Mouse (Mus musculus): ENCODE data around the gene Tmem190. TPM values are rescaled to one million over a fixed set of nuclear protein-coding genes. Genes with fewer than 3 reads are reported as not detected.
"Not testable (repeated sequence)": the region's sequence is repeated elsewhere in the genome, so short reads cannot be mapped to it uniquely, and the experiment has no call there.

The Tmem190 gene
- polyA plus RNA-seq, 1 experiment from 2014 or later = not detected

DNA sequence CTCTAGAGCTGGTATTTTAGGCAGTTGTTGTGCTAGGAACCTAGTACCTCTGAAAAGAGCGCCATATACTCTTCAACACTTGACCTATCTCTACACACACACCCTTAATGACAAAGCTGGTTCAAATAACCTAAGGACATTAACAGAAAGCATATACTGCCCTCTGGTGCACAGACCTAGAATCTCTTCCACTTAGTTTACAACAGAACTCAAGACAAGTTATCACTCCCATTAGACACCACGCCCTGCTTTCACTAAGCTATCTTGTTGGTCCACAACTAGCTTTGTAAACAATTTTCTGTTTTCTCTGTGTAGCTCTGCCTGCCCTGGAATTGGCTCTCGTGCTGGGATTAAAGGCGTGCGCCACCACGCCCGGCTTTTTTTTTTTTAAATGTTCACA is 24.0 kb downstream of the Tmem190 start:
- no peak for ATAC-seq (ENCODE audit: low FRiP score)
- H3K9me3 ChIP-seq (ENCODE audit: control insufficient read depth, low read length) = no peaks in the 10 kb centered on the region
- no peaks in the 10 kb centered on the region for H3K27me3 ChIP-seq (ENCODE audit: control insufficient read depth, insufficient read depth, low read length)
- no peak overlapping the region for H3K4me3 ChIP-seq (replicated peaks; ENCODE audit: low read length)
- WGBS = 93% methylated on average over 7 of the region's 7 CpGs
- H3K4me2 ChIP-seq (replicated peaks) = no peak overlapping the region
- H3K27ac ChIP-seq = no peak overlapping the region
- H3K36me3 ChIP-seq (replicated peaks; ENCODE audit: control insufficient read depth, insufficient read depth) = peaks cover 52% of the 10 kb centered on the region
- peaks cover 14% of the 10 kb centered on the region for H3K4me1 ChIP-seq (replicated peaks; ENCODE audit: control insufficient read depth, insufficient read depth, low read length)
- H3K9ac ChIP-seq = no peak overlapping the region
- DNase-seq (ENCODE audit: low spot score) = peak; percentile 73

DNA sequence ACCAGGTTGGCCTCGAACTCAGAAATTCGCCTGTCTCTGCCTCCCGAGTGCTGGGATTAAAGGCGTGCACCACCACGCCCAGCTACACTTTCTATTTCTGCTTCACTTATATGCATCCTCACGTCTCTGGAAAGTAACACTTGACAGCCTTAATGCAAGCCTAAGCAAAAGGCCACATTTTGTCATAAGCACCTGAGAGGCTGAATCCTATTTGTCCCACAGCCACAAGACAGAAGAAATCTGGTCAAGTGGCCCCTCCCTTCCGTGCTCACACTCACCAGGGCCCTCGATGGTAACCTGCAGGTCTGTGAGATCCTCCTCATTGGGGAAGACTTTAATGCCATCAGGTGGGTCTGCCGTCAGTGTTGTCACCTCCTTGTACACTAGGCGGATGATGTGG is 28.4 kb downstream of the Tmem190 start:
- not testable (repeated sequence) for ATAC-seq (ENCODE audit: low FRiP score); H3K27me3 ChIP-seq (ENCODE audit: control insufficient read depth, insufficient read depth, low read length); DNase-seq (ENCODE audit: low spot score); H3K9me3 ChIP-seq (ENCODE audit: control insufficient read depth, low read length)
- WGBS = 45% methylated on average over 10 of the region's 10 CpGs
- Histone ChIP-seq H3K27ac (peak overlapping the region; percentile 95), H3K9ac (peak overlapping the region; percentile 94), H3K4me1 (replicated peaks; ENCODE audit: control insufficient read depth, insufficient read depth, low read length) (peaks cover 21% of the 10 kb centered on the region), H3K4me3 (replicated peaks; ENCODE audit: low read length) (peak overlapping the region; percentile 86), H3K36me3 (replicated peaks; ENCODE audit: control insufficient read depth, insufficient read depth) (peaks cover 39% of the 10 kb centered on the region), H3K4me2 (replicated peaks) (peak overlapping the region; percentile 91)

DNA sequence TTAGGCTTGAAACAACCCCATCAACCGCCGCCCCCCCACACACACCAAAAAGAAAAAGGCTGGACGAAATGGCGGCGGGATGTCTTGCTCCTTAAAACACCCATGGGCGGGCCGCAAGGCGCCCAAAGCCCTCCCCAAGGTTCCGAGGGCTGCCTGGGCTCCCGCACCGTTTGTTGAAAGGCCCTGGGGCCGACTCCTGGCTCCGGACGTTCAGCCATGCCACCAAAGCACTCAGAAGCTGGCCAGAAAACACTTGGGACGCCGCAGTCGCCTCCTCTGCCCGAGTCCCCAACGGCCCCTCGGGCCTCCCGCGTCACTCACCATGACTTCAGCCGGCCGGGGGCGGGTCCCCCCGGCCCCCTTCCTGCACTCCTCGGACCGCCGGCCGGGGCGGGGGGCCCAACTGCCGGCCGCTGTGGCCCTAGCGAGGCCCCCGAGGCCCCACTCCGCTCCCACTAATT is 29.1 kb downstream of the Tmem190 start:
- Histone ChIP-seq H3K9ac (peak overlapping the region; percentile 94), H3K4me2 (replicated peaks) (peak overlapping the region; percentile 91), H3K4me3 (replicated peaks; ENCODE audit: low read length) (peak overlapping the region; percentile 86), H3K9me3 (ENCODE audit: control insufficient read depth, low read length) (no peaks in the 10 kb centered on the region), H3K27ac (peak overlapping the region; percentile 95), H3K4me1 (replicated peaks; ENCODE audit: control insufficient read depth, insufficient read depth, low read length) (peaks cover 21% of the 10 kb centered on the region), H3K27me3 (ENCODE audit: control insufficient read depth, insufficient read depth, low read length) (no peaks in the 10 kb centered on the region), H3K36me3 (replicated peaks; ENCODE audit: control insufficient read depth, insufficient read depth) (peaks cover 32% of the 10 kb centered on the region)
- no peak; the same call in 1 of the 2 replicates for ATAC-seq (ENCODE audit: low FRiP score)
- under 1% methylated on average over 20 of the region's 36 CpGs for WGBS
- no peak for DNase-seq (ENCODE audit: low spot score)

DNA sequence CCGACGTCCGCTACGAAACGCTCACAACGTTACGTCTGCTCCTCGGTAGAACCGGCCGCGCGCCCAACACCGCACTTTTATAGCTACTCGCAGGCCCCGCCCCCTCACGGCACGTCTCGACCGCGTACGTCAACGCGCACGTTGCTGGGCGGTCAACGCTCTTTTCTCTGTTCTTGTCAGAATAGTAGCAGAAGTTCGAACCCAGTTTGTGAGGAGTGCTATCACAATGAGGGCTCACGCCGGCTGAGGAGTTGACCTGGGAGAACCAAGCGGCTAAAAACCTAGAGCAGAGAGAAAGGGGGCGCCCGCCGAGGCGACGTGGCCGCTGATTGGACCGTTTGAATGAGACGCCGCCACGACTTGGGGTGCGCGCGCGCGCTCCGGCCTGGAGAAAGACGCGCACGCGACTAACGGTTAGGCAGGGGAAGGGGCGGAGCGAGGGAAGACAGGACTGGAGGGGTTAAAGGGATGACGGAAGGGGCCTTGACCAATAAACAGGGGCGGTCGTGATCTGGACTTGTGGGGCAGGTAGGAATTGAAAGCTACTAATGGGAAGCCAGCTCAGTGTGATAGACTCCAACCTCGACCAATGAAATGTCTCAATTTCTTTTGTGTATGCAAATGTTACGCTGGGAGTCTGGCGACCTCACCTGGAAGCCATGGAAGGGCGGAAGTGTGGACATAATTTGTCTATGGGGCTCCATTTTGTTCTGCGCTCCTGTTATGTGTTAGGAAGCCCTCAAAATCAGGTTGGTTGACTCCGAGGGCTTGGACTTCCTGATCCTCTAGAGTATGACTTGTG is 29.8 kb downstream of the Tmem190 start, which contains the start of gene Ube2s:
Ube2s (minus strand) TSS at position 288 of the 802 bp plus-strand sequence.
- peak within 1 kb of the TSS; percentile 91 for H3K4me2 ChIP-seq (replicated peaks)
- ATAC-seq (ENCODE audit: low FRiP score) (peak; percentile 99), DNase-seq (ENCODE audit: low spot score) (peak; percentile 98)
- H3K27ac ChIP-seq = peak within 1 kb of the TSS; percentile 95
- H3K9me3 ChIP-seq (ENCODE audit: control insufficient read depth, low read length) = no peaks in the 10 kb centered on the region
- WGBS = under 1% methylated on average over 62 of the region's 62 CpGs
- peaks cover 21% of the 10 kb centered on the region for H3K4me1 ChIP-seq (replicated peaks; ENCODE audit: control insufficient read depth, insufficient read depth, low read length)
- H3K27me3 ChIP-seq (ENCODE audit: control insufficient read depth, insufficient read depth, low read length) = no peaks in the 10 kb centered on the region
- peak within 1 kb of the TSS; percentile 94 for H3K9ac ChIP-seq
- peaks cover 25% of the 10 kb centered on the region for H3K36me3 ChIP-seq (replicated peaks; ENCODE audit: control insufficient read depth, insufficient read depth)
- peak within 1 kb of the TSS; percentile 86 for H3K4me3 ChIP-seq (replicated peaks; ENCODE audit: low read length)

DNA sequence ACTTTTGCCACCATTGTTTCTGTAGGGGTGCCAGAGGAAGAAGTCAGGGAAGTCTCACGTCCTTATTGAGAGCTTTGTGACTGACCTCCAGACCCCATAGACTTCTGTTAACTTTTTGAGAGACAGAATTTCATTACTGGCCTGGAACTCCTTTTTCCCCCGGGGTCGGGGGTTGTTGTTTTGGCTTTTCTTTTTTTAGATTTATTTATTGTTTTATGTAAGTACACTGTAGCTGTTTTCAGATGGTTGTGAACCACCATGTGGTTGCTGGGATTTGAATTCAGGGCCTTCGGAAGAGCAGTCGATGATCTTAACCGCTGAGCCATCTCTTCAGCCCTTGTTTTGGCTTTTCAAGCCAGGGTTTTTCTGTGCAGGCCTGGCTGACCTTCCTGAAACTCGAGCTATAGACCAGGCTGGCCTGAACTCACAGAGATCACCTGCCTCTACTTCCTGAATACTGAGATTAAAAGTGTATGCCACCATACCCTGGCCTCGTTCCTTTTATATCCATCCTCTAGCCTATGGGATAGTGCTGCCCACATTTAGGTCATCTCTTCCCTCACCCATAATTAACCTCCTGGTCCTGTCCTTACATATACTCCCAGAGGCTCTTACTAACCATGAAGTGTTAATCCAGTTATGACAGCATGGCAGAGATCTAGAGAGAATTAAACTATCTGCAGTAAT is 30.5 kb downstream of the Tmem190 start:
- H3K9ac ChIP-seq = peak overlapping the region; percentile 53
- no peaks in the 10 kb centered on the region for H3K27me3 ChIP-seq (ENCODE audit: control insufficient read depth, insufficient read depth, low read length)
- H3K4me1 ChIP-seq (replicated peaks; ENCODE audit: control insufficient read depth, insufficient read depth, low read length) = peaks cover 21% of the 10 kb centered on the region
- H3K27ac ChIP-seq = peak overlapping the region; percentile 63
- H3K4me2 ChIP-seq (replicated peaks) = peak overlapping the region; percentile 91
- 25% methylated on average over 8 of the region's 8 CpGs for WGBS
- H3K9me3 ChIP-seq (ENCODE audit: control insufficient read depth, low read length) = no peaks in the 10 kb centered on the region
- ATAC-seq (ENCODE audit: low FRiP score) (no peak), DNase-seq (ENCODE audit: low spot score) (no peak)
- peaks cover 22% of the 10 kb centered on the region for H3K36me3 ChIP-seq (replicated peaks; ENCODE audit: control insufficient read depth, insufficient read depth)
- peak overlapping the region; percentile 86 for H3K4me3 ChIP-seq (replicated peaks; ENCODE audit: low read length)

DNA sequence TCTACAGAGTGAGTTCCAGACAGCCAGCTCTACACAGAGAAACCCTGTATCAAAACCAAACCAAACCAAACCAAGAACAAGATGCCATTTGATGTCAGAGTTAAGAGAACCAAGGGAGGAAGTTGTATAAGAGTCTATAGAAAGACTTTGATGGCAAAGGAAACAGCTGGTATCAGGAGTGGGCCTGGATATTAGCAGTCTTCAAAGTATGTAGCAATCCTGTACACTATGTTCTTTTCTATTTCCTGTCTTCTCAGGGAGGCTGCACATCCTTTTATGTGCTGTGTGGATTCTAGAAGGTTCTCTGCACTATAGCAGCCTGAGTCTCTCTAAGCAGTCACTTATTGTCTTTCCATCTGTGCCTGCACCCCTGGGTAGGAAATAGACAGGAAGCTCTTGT is 33.8 kb downstream of the Tmem190 start:
- no peak overlapping the region for H3K9ac ChIP-seq
- DNase-seq (ENCODE audit: low spot score) = no peak
- H3K27me3 ChIP-seq (ENCODE audit: control insufficient read depth, insufficient read depth, low read length) = no peaks in the 10 kb centered on the region
- no peak overlapping the region for H3K27ac ChIP-seq
- no peak overlapping the region for H3K4me2 ChIP-seq (replicated peaks)
- H3K4me3 ChIP-seq (replicated peaks; ENCODE audit: low read length) = no peak overlapping the region
- peaks cover 6% of the 10 kb centered on the region for H3K4me1 ChIP-seq (replicated peaks; ENCODE audit: control insufficient read depth, insufficient read depth, low read length)
- no peaks in the 10 kb centered on the region for H3K9me3 ChIP-seq (ENCODE audit: control insufficient read depth, low read length)
- no peak for ATAC-seq (ENCODE audit: low FRiP score)
- H3K36me3 ChIP-seq (replicated peaks; ENCODE audit: control insufficient read depth, insufficient read depth) = no peaks in the 10 kb centered on the region

DNA sequence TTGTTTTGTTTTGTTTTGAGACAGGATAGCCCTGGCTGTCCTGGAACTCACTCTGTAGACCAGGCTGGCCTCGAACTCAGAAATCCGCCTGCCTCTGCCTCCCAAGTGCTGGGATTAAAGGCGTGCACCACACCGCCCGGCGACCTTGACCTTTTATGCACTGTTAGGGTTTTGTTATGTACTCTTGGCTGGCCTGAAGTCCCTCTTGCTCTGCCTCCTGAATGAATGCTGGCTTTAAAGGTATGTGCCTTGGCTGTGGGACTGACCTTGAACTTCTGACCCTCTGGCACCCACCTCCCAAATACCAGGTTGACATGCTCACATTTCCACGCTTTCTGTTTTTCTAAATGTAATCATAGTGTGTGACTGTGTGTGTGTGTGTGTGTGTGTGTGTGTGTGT is 38.2 kb downstream of the Tmem190 start:
- DNase-seq (ENCODE audit: low spot score); H3K36me3 ChIP-seq (replicated peaks; ENCODE audit: control insufficient read depth, insufficient read depth); H3K4me2 ChIP-seq (replicated peaks); H3K9me3 ChIP-seq (ENCODE audit: control insufficient read depth, low read length); H3K27ac ChIP-seq; H3K4me3 ChIP-seq (replicated peaks; ENCODE audit: low read length); ATAC-seq (ENCODE audit: low FRiP score); H3K4me1 ChIP-seq (replicated peaks; ENCODE audit: control insufficient read depth, insufficient read depth, low read length); H3K9ac ChIP-seq; H3K27me3 ChIP-seq (ENCODE audit: control insufficient read depth, insufficient read depth, low read length): not testable (repeated sequence)
- WGBS = 91% methylated on average over 7 of the region's 7 CpGs

DNA sequence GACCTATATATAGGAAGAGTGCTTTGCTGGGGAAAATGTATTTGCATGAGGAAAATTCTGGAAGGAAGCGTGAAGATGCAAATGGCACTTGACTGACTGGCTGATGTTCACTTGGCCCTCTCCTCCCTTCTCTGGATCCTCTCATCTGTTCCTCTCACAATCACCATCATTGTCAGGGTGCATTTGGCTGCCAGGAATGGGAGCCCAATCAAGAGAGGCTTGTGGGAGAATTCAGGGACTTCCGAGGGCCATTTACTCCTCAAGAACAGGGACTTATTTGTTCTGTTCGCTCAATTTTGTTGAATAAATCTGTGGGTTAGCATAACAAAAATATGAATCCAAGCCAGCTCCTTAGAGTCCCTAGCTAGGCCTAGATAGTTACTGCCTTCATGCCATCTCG is 39.0 kb downstream of the Tmem190 start:
- Histone ChIP-seq H3K9me3 (ENCODE audit: control insufficient read depth, low read length) (no peaks in the 10 kb centered on the region), H3K4me3 (replicated peaks; ENCODE audit: low read length) (no peak overlapping the region), H3K4me2 (replicated peaks) (no peak overlapping the region), H3K4me1 (replicated peaks; ENCODE audit: control insufficient read depth, insufficient read depth, low read length) (no peaks in the 10 kb centered on the region), H3K9ac (no peak overlapping the region), H3K27me3 (ENCODE audit: control insufficient read depth, insufficient read depth, low read length) (no peaks in the 10 kb centered on the region), H3K27ac (no peak overlapping the region), H3K36me3 (replicated peaks; ENCODE audit: control insufficient read depth, insufficient read depth) (0 out of 2 replicates have a peak, but pooled peaks cover 3% of the 10 kb centered on the region)
- ATAC-seq (ENCODE audit: low FRiP score) (no peak), DNase-seq (ENCODE audit: low spot score) (no peak)
- WGBS = 86% methylated on average over 4 of the region's 4 CpGs

DNA sequence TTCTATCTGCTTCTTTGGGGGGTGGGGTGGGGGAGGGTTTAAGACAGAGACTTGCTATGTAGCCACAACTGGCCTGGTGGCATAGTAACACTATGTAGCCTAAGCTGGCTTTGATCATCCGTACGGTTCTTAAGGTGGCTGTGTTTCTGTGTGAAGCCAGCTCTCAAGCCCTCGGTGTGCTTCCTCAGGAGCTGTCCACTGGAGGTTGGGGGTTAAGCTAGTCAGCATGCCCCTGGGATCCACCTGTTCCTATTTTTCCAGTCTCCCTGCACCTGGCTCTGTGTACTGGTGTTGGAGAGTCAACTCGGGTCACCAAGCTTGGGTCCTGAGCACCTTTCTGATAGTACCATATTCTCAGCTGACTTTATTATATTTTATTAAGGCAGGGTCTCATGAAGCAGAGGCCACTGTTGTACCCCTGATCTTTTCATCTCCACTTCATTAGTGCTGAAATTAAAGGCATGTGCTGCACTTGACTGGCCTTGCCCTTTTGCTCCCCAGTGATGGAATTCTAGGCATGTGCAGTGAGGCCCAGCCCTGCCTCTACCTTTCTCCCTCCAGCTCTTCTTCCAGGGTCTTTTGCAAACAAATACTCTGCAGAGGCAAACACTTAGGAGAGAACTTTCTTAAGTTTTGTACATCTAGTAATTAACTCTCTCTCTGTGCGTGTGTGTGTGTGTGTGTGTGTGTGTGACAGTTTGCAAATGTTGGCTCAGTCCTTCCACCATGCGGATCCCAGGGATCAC is 39.6 kb downstream of the Tmem190 start:
- Histone ChIP-seq H3K9ac (no peak overlapping the region), H3K4me2 (replicated peaks) (no peak overlapping the region), H3K4me1 (replicated peaks; ENCODE audit: control insufficient read depth, insufficient read depth, low read length) (no peaks in the 10 kb centered on the region), H3K27ac (no peak overlapping the region), H3K9me3 (ENCODE audit: control insufficient read depth, low read length) (no peaks in the 10 kb centered on the region), H3K27me3 (ENCODE audit: control insufficient read depth, insufficient read depth, low read length) (no peaks in the 10 kb centered on the region), H3K36me3 (replicated peaks; ENCODE audit: control insufficient read depth, insufficient read depth) (peaks cover 7% of the 10 kb centered on the region; the same call in 1 of the 2 replicates), H3K4me3 (replicated peaks; ENCODE audit: low read length) (no peak overlapping the region)
- DNase-seq (ENCODE audit: low spot score) (no peak), ATAC-seq (ENCODE audit: low FRiP score) (no peak)
- WGBS = 74% methylated on average over 6 of the region's 6 CpGs
